Mouse (Mus musculus) kidney, embryonic 16.5 days (tissue): ENCODE measurements around the gene Slc1a2. TPM values are rescaled to one million over a fixed set of nuclear protein-coding genes. Genes with fewer than 3 reads are reported as not detected.

ENCODE experiments used
- ATAC-seq: fragments of 200-750 bp; cut with Nextera tagmentation; 2 replicates; pipeline ENCODE4 v1.8.0; 2017; ENCODE audit warnings: moderate TSS enrichment; ENCODE audit not compliant: low FRiP score, low TSS enrichment
- H3K27ac ChIP-seq: fragments of 300-500 bp; sonication (generic); 2 replicates; pipeline ENCODE4 v1.5.1; 2014; ENCODE audit warnings: low read length
- H3K27me3 ChIP-seq: fragments of 300-500 bp; sonication (generic); 2 replicates; pipeline ENCODE4 v1.6.1; 2014; ENCODE audit warnings: low read length, control low read depth, mixed read lengths; ENCODE audit not compliant: insufficient read depth
- H3K36me3 ChIP-seq: fragments of 300-500 bp; sonication (generic); 2 replicates; pipeline ENCODE4 v1.6.1; 2014; ENCODE audit warnings: low read length, control low read depth, mixed read lengths; ENCODE audit not compliant: insufficient read depth
- H3K4me1 ChIP-seq: fragments of 300-500 bp; sonication (generic); 2 replicates; pipeline ENCODE4 v1.6.1; 2014; ENCODE audit warnings: low read length, control low read depth, mixed read lengths; ENCODE audit not compliant: insufficient read depth
- H3K4me2 ChIP-seq: fragments of 300-500 bp; sonication (generic); replicated peaks from 2 replicates; pipeline ENCODE4 v1.6.1; 2014; ENCODE audit warnings: low read depth, low read length
- H3K4me3 ChIP-seq: fragments of 300-500 bp; sonication (generic); 2 replicates; pipeline ENCODE4 v1.5.1; 2014; ENCODE audit warnings: mild to moderate bottlenecking, low read length
- H3K9ac ChIP-seq: fragments of 300-500 bp; sonication (generic); replicated peaks from 2 replicates; pipeline ENCODE4 v1.6.1; 2014; ENCODE audit warnings: low read length
- H3K9me3 ChIP-seq: fragments of 300-500 bp; sonication (generic); 2 replicates; pipeline ENCODE4 v1.6.1; 2016; ENCODE audit warnings: low read length, control low read depth
- WGBS: fragments of 180-500 bp; shearing (Covaris S2); extraction: QIAGEN DNeasy Blood & Tissue Kit; methylation state at CpG from one replicate; pipeline ENCODE4 v1.1.7; 2014; 5-methylcytosine and 5-hydroxymethylcytosine counted together
- polyA plus RNA-seq: library from polyadenylated mRNA; unstranded; fragments of >200 nt; fragmentation: Nextera tagmentation; extraction: Ambion mirVana; gene quantifications from 2 replicates; pipeline ENCODE4 v1.2.1, GENCODE M21; 2015

Gene Slc1a2
- polyA plus RNA-seq, 1 experiment from 2014 or later = 0.12 TPM

- H3K9ac ChIP-seq = no peak overlapping the region
- 79% methylated on average over 5 of the region's 5 CpGs for WGBS
- ATAC-seq = no peak
- no peaks in the 10 kb centered on the region for H3K27me3 ChIP-seq
- H3K36me3 ChIP-seq = no peaks in the 10 kb centered on the region
- H3K4me1 ChIP-seq = no peaks in the 10 kb centered on the region
- no peak overlapping the region for H3K4me2 ChIP-seq
- no peak overlapping the region for H3K4me3 ChIP-seq
- H3K9me3 ChIP-seq = no peaks in the 10 kb centered on the region
- no peak overlapping the region for H3K27ac ChIP-seq
Observed at GRCm38 (mm10) chr2:102730386-102730785, 71.9 kb downstream of the Slc1a2 start.

- Histone ChIP-seq H3K4me2 (no peak overlapping the region), H3K9ac (no peak overlapping the region), H3K4me3 (no peak overlapping the region), H3K4me1 (no peaks in the 10 kb centered on the region), H3K27me3 (no peaks in the 10 kb centered on the region), H3K9me3 (no peaks in the 10 kb centered on the region), H3K27ac (no peak overlapping the region), H3K36me3 (no peaks in the 10 kb centered on the region)
- WGBS = 87% methylated on average over 8 of the region's 8 CpGs
- no peak for ATAC-seq
Observed at GRCm38 (mm10) chr2:102730788-102731187, 72.3 kb downstream of the Slc1a2 start.

GRCm38 (mm10) chr2:102733128-102733527 lies 74.7 kb downstream of the Slc1a2 start:
- H3K27me3 ChIP-seq = no peaks in the 10 kb centered on the region
- WGBS = 89% methylated on average over 4 of the region's 4 CpGs

GRCm38 (mm10) chr2:102734055-102734454 lies 75.6 kb downstream of the Slc1a2 start:
- Histone ChIP-seq H3K27ac (no peak overlapping the region), H3K27me3 (no peaks in the 10 kb centered on the region), H3K36me3 (no peaks in the 10 kb centered on the region), H3K9ac (no peak overlapping the region), H3K9me3 (no peaks in the 10 kb centered on the region), H3K4me3 (no peak overlapping the region), H3K4me1 (no peaks in the 10 kb centered on the region), H3K4me2 (no peak overlapping the region)
- no peak for ATAC-seq
- WGBS = 77% methylated on average over 3 of the region's 3 CpGs

More at GRCm38 (mm10) chr2:102733128-102733527, 74.7 kb downstream of the Slc1a2 start:
- H3K9ac ChIP-seq = no peak overlapping the region
- no peak for ATAC-seq
- H3K27ac ChIP-seq = no peak overlapping the region
- H3K4me3 ChIP-seq = no peak overlapping the region
- H3K4me1 ChIP-seq = no peaks in the 10 kb centered on the region
- H3K9me3 ChIP-seq = no peaks in the 10 kb centered on the region
- H3K4me2 ChIP-seq = no peak overlapping the region
- H3K36me3 ChIP-seq = no peaks in the 10 kb centered on the region

- no peaks in the 10 kb centered on the region for H3K4me1 ChIP-seq
- ATAC-seq = no peak
Observed at GRCm38 (mm10) chr2:102735031-102735430, 76.6 kb downstream of the Slc1a2 start.

GRCm38 (mm10) chr2:102735811-102736210 lies 77.4 kb downstream of the Slc1a2 start:
- Histone ChIP-seq H3K27me3 (no peaks in the 10 kb centered on the region), H3K4me1 (no peaks in the 10 kb centered on the region), H3K9me3 (no peaks in the 10 kb centered on the region), H3K9ac (no peak overlapping the region), H3K4me2 (no peak overlapping the region), H3K36me3 (no peaks in the 10 kb centered on the region), H3K27ac (no peak overlapping the region), H3K4me3 (no peak overlapping the region)
- 91% methylated on average over 9 of the region's 9 CpGs for WGBS
- no peak for ATAC-seq

More at GRCm38 (mm10) chr2:102735031-102735430, 76.6 kb downstream of the Slc1a2 start:
- Histone ChIP-seq H3K27me3 (no peaks in the 10 kb centered on the region), H3K36me3 (no peaks in the 10 kb centered on the region), H3K4me2 (no peak overlapping the region), H3K27ac (no peak overlapping the region), H3K4me3 (no peak overlapping the region), H3K9ac (no peak overlapping the region), H3K9me3 (no peaks in the 10 kb centered on the region)
- 83% methylated on average over 2 of the region's 2 CpGs for WGBS

GRCm38 (mm10) chr2:102736490-102736889 lies 78.0 kb downstream of the Slc1a2 start:
- H3K4me3 ChIP-seq = no peak overlapping the region
- no peaks in the 10 kb centered on the region for H3K9me3 ChIP-seq
- no peaks in the 10 kb centered on the region for H3K27me3 ChIP-seq
- ATAC-seq = no peak
- H3K4me1 ChIP-seq = no peaks in the 10 kb centered on the region
- H3K27ac ChIP-seq = no peak overlapping the region
- no peak overlapping the region for H3K9ac ChIP-seq
- no peaks in the 10 kb centered on the region for H3K36me3 ChIP-seq
- whole genome bisulfite sequencing = 94% methylated on average over 5 of the region's 5 CpGs
- H3K4me2 ChIP-seq = no peak overlapping the region

GRCm38 (mm10) chr2:102738852-102739251 lies 80.4 kb downstream of the Slc1a2 start:
- Histone ChIP-seq H3K9ac (no peak overlapping the region), H3K4me2 (no peak overlapping the region), H3K9me3 (no peaks in the 10 kb centered on the region), H3K27ac (no peak overlapping the region), H3K4me3 (no peak overlapping the region), H3K27me3 (no peaks in the 10 kb centered on the region), H3K4me1 (no peaks in the 10 kb centered on the region), H3K36me3 (no peaks in the 10 kb centered on the region)
- no peak for ATAC-seq
- 82% methylated on average over 1 of the region's 1 CpGs for WGBS

GRCm38 (mm10) chr2:102742685-102743084 lies 84.2 kb downstream of the Slc1a2 start:
- Histone ChIP-seq H3K27me3 (no peaks in the 10 kb centered on the region), H3K9ac (no peak overlapping the region), H3K9me3 (no peaks in the 10 kb centered on the region), H3K4me1 (no peaks in the 10 kb centered on the region), H3K4me2 (no peak overlapping the region), H3K27ac (no peak overlapping the region), H3K36me3 (no peaks in the 10 kb centered on the region), H3K4me3 (no peak overlapping the region)
- ATAC-seq = no peak
- 82% methylated on average over 5 of the region's 5 CpGs for WGBS

- H3K27me3 ChIP-seq = no peaks in the 10 kb centered on the region
- no peaks in the 10 kb centered on the region for H3K9me3 ChIP-seq
- H3K36me3 ChIP-seq = no peaks in the 10 kb centered on the region
- no peak overlapping the region for H3K4me2 ChIP-seq
- H3K4me1 ChIP-seq = no peaks in the 10 kb centered on the region
- 51% methylated on average over 10 of the region's 10 CpGs for WGBS
- no peak for ATAC-seq
- no peak overlapping the region for H3K9ac ChIP-seq
- no peak overlapping the region for H3K4me3 ChIP-seq
- no peak overlapping the region for H3K27ac ChIP-seq
Observed at GRCm38 (mm10) chr2:102743918-102744696, 85.6 kb downstream of the Slc1a2 start.
